Mouse (Mus musculus): ENCODE data around the gene Trpc4ap.

GRCm38 (mm10) chr2:155691336-155691722 lies 855 bp downstream of the Trpc4ap start:
- no peak for TF ChIP-seq CTCF (IDR thresholded peaks at IDR 0.05; ENCODE audit: insufficient read depth, low read depth, low read length)
- no peak for TF ChIP-seq POLR2A (IDR thresholded peaks at IDR 0.05; ENCODE audit: insufficient read depth, low read depth, low read length)
